Mouse (Mus musculus): Measurements from ENCODE around the gene Lce1k.
"Not testable (repeated sequence)": the region's sequence is repeated elsewhere in the genome, so short reads cannot be mapped to it uniquely, and the experiment has no call there.

Gene Lce1k

DNA sequence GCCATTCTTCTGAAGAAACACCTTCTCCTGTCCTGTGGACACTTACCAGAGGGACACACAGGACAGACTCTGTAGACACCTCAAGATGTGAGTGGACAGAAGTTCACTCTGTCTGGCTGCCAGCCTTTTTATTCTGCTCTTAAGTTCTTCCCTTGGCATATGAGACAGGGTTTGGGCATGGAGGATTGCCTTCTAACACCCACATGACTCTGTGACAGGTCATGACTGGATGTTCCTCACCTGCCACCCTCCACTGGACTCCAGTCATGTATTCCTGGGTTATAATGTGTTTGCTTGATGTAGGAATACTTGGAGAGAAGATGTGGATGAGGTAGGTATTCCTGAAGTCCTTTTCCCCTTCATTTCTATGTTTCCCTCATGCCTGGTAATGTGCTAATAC, at the start of gene Lce1k:
TSS of gene Lce1k (minus strand) at position 101 of the 400 bp plus-strand sequence.
- DNase-seq (ENCODE audit: low read depth, low spot score): no peak

GRCm38 (mm10) chr3:92851186-92851585, 43.5 kb upstream of the Lce1k start, which contains the start of gene Lce1l:
Gene Lce1l, minus strand, starts transcription at chr3:92851286.
- DNase-seq (ENCODE audit: low read depth, low spot score): no peak

GRCm38 (mm10) chr3:92827108-92827507, 19.4 kb upstream of the Lce1k start, which contains the start of gene Kprp:
Gene Kprp, minus strand, starts transcription at chr3:92827247.
- DNase-seq (ENCODE audit: low read depth, low spot score): no peak

GRCm38 (mm10) chr3:92825808-92826207, 18.1 kb upstream of the Lce1k start:
- no peak for DNase-seq (ENCODE audit: low read depth, low spot score)

GRCm38 (mm10) chr3:92816036-92816435, 8.3 kb upstream of the Lce1k start:
- not testable (repeated sequence) for DNase-seq (ENCODE audit: low read depth, low spot score)

- DNase-seq (ENCODE audit: low read depth, low spot score): no peak
Measured at GRCm38 (mm10) chr3:92815581-92815980, 7.9 kb upstream of the Lce1k start.

DNA sequence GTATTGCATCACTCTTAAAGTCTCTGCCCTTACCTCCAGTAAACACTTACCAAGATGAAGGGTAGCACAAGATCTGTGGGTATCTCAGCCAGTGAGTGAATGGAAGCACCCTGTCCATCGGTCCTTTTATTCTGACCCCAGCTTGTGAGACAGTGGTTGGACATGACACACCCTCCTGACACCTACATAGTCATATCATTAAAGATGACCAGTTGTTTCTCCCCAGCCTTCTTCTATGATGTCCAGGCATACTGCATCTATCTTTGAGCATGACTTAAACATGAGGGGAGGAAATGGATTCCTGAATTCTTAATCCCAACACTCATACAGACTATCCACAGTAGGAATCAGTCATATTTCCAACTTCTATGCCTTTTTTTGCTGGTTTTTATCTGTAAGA, 17.3 kb downstream of the Lce1k start, which contains the start of gene Lce1j:
TSS of gene Lce1j (minus strand) at position 101 of the 400 bp plus-strand sequence.
- no peak for DNase-seq (ENCODE audit: low read depth, low spot score)

DNA sequence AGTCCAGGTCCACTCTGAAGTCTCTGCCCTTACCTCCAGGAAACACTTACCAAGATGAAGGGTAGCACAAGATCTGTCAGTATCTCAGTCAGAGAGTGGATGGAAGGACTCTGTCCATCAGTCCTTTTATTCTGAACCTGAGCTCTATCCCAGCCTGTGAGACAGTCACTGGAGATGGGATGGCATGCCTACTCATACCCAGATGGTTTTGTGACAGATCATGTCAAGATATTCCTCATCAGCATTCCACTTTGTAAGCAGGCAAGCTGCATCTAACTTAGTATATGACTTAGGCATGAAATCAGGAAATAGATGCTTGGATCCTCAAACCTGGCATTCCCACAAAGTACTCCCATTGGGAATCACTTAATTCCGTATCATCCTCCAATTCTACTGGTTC, 28.9 kb downstream of the Lce1k start, which contains the start of gene Lce1i:
TSS of gene Lce1i (minus strand) at position 101 of the 400 bp plus-strand sequence.
- no peak for DNase-seq (ENCODE audit: low read depth, low spot score)

DNA sequence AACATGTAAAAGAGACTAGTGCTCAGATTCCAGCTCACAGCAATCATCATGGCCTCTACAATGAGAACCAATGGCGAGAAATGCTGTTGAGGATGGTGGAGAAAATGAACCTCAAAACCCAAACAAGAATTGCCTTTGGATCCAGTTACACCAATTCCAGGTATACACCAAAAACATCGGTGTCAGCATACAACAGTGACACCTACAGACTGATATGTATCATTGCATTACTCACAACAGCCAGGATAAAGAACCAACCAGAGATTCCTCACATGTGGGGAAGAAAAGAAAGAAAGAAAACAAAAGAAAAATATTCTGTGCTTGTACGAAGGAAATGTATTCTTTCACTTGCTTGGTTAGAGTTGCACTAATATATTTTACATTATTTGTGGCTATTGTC, 36.1 kb downstream of the Lce1k start:
- DNase-seq (ENCODE audit: low read depth, low spot score): no peak

- DNase-seq (ENCODE audit: low read depth, low spot score): no peak
Measured at GRCm38 (mm10) chr3:92764965-92765364, 42.7 kb downstream of the Lce1k start, which contains the start of gene Lce1h. Gene Lce1h, minus strand, starts transcription at chr3:92765065.
